Mouse (Mus musculus) spleen, adult 2 months (tissue): ENCODE measurements around the gene Ctnna3.

Experiments
- CTCF ChIP-seq: fragments of 200-500 bp; IDR thresholded peaks from 2 replicates; pipeline ENCODE4 v1.5.1; 2011; ENCODE audit warnings: mild to moderate bottlenecking, inconsistent platforms; ENCODE audit not compliant: insufficient read depth, insufficient read length, insufficient replicate concordance; ENCODE audit errors: extremely low read depth
- POLR2A ChIP-seq: fragments of 200-500 bp; IDR thresholded peaks from 2 replicates; pipeline ENCODE4 v1.6.1; 2011; ENCODE audit warnings: low read depth, low read length, inconsistent platforms

- TF ChIP-seq CTCF = no peak
- no peak for TF ChIP-seq POLR2A
These were observed 1018.7 kb downstream of the Ctnna3 start for GRCm38 (mm10) chr10:64448624-64449023.
